Mouse (Mus musculus) induced T-regulatory cell, adult 2 months (primary cell): ENCODE data around the gene 1500009C09Rik.
A peak's percentile ranks its signal among the peaks of the same experiment; 100 is the strongest.

Experiments
- DNase-seq: peaks from one replicate; pipeline ENCODE4 v3.0.0-alpha.2; 2012; ENCODE audit warnings: low read depth

Gene 1500009C09Rik

DNA sequence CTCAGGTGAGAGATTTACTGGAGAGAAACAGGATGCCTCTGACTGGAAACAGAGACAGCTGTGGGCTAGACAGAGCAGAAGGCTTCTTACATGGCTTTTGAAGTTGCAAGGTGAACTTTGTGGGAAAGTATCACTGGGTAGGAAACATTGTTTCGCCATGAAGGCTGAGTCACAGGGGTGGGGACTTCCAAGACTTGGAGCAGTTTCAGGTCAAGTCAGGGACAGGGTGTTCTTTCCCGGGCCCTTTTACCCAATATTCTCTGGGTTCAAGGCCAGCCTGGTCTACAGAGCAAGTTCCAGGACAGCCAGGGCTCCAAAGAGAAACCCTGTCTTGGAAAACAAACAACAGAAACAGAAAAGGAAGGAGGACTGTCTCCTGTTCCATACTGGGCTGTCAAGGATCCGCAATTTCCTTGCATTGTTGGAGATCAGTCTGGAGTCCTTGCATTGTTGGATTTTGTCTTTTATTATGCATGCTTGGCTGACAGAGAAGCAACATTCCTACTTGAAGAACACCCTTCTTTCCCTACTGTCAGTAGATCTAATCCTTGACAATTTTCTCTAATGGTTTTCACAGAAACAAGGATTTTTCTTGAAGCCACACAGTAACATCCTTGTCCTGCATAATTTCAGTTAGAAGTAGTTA, 4.9 kb upstream of the 1500009C09Rik start:
- DNase-seq = no peak

DNA sequence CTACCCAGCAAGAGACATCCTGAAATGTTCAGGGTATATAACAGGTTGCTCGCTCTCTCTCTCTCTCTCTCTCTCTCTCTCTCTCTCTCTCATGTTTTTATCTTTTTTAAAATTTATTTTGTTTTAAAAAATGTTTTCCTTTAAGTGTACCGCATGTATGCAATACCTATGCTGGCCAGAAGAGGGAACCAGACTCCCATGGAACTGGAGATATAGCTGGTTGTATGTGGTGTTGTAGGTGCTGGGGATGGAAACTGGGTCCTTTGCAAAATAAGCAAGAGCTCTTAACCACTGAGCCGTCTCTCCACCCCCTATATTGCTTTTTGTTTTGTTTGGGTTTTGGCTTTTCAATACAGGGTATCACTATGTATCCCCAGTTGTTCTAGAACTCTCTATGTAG, 618 bp upstream of the 1500009C09Rik start:
- DNase-seq = peak; percentile 51

DNA sequence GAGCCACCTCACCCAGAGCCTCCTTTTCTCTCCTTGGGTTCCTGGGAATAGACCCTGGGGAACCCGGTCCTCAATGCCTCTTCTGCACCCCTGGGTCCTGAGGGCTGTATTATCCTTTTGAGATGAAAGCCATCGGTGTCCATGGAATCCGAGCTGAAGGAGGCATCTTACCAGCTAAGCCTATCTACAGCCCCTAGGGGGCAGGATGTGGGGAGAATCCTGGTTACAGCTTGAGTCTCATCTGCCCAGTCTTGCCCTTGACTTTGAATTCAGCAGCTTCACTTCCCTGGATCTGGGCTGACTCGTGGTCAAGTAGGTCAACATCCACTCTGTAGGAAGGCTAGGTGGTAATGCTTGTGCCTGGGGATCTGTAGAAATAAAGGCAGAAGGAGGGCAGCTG, 3.1 kb downstream of the 1500009C09Rik start:
- no peak for DNase-seq

DNA sequence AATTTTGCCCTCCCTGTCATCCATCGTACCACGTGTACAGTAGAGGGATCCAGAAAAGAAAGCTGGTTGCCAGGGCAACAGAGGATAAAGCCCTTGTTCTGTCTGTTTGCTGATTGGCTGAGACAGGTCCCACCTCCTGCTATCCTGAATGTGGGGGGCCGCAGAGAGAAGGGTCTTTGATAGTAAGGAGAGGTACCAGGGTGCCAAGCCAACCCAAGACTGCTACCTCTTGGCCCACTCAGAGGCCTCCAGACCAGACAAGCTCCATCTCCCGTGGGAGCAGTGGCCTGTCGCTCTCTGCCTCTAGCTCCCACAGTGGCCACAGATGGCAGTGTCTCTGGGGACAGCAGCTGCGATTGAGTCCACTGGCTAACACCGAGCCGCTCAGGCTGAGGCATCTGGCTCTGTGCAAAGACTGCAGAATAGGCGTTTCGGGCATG, 3.8 kb downstream of the 1500009C09Rik start:
- DNase-seq = no peak

DNA sequence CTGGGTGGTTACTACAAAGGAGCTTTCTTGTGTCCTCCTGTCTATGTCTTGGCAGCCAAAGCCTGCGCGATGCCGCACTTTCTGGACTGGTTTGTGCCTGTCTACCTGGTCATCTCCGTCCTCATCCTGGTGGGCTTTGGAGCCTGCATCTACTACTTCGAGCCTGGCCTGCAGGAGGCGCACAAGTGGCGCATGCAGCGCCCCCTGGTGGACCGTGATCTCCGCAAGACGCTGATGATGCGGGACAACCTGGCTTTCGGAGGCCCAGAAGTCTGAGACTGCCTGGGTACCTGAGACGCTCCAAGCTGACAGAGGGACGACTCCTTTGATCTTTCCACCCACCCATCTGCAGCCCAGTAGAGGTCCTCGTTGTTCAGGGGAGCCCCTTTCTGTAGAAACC, 7.3 kb downstream of the 1500009C09Rik start:
- peak; percentile 82 for DNase-seq

DNA sequence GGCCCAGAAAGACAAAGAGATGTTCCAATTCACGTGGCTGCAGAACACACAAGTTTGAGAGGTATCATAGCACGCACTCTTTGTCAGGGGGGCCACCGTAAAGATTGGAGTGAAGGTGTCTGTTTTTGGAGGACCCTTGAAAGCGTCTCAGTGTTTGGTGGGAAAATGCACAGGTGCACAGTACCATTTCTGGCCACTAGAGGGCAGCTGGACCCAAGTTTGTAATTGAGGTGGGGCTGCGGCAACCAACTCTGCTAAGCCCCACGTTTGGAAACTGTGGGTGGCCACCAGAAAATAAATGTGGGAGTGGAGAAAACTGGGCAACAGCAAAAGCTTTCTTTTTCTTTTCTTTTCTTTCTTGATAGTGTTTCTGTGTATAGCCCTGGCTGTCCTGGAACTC, 14.2 kb downstream of the 1500009C09Rik start:
- peak; percentile 81 for DNase-seq

DNA sequence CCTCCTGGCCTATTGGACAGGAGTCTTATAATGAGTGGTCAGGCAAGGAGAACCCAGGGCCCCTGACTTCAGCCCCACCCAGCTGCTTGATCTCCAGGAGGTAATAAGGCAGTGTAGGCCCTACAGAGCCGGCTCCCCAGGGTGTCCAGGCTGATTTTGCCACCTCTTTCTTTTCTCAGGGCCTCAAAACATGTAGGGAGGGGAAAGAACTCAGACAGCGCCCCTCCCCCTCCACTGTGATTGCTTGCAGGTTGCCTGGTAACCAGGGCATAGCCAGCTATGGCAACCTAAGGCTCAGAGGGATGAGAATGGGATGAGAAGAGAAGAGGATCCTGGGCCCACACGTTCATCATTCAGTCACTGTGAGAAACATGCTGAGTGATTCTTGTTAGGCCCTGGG, 16.0 kb downstream of the 1500009C09Rik start:
- DNase-seq = no peak

DNA sequence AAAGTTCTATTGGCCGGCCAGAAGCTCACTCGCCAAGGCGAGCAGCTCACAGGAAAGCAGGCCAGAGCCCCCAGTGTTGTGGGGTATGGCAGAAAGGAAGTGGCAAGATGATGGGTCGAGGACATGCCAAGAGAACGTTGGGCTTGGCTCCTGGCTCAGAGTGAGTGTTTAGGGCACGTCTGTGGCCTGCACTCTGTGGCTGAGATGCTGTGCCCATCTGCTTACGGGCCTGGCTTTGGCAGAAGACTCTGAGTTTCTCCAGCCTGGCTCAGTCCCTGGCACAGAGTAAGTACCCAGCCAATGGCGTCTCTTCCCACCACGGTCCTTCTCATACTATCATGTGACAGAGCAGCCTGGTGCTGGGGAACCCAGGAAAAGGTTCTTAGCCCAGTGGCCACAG, 16.6 kb downstream of the 1500009C09Rik start:
- DNase-seq = no peak

DNA sequence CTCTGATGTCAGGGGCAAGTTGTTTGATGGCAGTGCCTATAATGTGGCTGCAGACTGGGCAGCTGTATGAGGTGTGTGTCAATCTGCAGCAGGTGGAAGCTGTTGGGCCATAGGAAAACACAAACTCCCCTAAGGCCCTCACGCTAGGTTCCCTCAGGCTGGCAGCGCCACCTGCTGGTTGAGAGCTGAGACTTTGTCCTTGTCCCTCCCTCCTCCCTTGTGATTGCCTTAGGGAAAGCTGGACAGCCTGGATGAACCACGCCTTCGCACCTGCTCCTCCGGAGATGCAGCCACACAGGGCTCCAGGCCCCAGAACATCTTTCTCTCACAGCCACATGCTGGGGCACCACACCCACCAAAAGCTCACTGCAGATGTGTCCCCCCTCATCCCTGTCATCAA, 19.0 kb downstream of the 1500009C09Rik start:
- DNase-seq = peak; percentile 74

DNA sequence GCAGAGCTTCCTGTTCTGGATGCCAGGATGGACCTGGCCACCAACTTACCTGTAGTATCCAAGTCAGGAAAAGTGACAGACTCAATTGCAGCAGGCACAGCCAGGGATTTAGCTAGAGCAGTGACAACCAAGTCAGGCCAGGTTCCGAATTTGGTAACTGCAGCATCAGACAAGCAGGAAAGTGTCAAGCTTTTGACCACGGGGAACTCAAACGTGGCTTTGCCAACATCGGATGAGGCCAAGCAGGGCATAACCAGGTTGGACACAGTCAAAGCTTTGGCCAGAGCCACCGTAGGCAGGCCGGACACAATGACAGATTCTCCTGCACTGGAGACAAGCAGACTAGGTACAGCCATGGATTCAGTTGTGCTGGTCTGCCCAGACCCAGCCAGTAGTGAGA, 20.1 kb downstream of the 1500009C09Rik start:
- DNase-seq = no peak

DNA sequence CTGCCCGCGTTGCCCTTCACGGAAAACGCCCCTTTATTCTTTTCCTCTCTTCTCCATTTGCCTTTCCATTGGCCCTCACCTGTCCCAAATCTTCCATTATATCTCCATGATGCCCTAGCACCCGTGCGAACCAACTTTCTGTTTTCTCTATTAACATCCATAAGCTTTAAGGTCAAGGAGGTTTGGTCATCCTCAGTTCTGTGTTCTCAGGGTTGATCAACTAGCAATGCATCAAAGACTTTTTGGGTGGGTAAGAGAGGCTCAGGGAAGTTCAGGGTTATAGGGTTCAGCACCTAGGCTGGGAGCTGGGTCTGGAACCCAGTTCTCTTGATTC, 22.4 kb downstream of the 1500009C09Rik start, which contains the start of gene Sept3:
TSS of gene Sept3 (plus strand) at position 301 of the 334 bp plus-strand sequence.
- no peak for DNase-seq

DNA sequence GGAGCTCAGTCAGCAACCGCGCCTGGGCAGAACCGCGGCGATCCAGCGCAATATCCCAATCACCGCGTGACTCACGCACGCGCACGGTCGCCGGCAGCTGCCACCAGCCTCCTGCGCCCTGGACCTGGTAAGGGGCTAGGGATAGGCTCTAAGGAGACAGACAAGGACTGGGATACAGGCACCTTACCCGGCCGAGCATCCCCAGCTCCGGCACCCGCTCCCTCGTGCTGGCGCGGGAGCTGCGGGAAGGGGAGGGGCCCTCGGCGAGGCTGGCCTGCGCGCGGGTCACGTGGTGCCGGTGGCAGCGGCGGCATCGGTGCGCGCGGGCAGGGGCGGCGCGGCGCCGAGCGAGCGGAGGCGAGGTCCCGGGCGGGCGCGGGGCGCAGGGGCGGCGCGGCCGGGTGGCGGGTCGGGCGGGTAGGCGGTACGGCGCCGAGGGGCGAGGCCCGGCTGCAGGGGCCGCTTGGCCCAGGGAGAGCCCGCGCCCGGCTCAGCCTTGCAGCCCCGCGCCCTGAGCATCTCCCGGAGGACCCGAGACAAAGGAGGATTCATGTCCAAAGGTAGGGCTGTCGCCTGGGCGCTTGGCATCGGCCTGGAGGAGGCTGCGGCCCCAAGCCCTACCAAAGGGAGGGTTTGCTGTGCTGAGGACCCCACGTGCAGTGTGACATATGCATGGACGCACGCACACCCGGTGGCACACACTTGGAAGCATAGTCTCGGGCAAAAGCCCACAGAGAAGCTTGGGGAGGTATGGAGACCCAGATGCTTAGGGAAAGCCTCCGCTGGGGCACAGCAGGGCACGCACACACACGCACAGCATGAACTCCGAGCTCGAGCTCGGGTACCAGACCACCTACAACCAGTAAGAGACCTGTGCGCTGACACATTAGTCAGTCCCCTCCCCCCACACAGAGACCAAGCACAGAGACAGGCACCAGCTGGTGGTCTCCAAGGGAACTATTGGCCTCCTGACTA, 23.0 kb downstream of the 1500009C09Rik start:
- peak; percentile 35 for DNase-seq

DNA sequence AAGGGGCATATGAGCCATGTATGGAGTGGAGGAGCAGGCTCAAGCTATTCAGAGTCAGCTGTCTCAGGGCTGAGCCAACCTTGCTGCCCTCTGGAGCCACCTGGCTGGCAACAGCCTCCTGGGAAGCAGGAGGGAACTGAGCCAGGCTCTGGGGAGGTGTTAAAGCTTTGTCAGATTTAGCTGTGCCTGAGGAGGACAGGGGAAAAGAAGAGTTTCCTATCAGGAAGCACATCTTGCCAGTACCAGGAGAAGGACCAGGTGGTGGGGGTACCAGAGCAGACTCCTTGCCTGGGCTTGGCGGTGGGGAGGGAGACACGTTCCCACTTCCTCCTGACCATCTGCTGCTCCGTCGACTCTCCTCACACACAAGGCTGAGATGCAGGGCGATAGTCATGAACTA, 25.4 kb downstream of the 1500009C09Rik start:
- DNase-seq = no peak

DNA sequence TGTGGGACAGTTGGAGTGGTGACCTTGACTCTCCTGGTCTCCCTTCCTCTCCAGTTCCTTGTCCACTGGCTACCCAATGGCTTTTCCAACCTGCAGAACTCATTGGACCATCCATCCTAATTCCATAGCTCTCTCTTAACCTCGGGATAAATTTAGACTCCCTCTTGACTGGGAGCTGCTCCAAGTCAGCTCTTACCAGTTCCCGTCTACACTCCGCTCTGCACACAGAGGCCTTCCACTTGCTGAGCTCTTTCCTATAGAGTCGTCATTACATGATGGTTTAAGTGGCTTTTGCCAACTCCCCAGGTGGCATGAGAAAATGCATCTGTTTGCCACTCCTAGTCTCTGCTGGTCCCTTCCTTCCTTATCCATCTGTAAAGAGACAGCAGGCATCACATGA, 28.4 kb downstream of the 1500009C09Rik start:
- DNase-seq = no peak

DNA sequence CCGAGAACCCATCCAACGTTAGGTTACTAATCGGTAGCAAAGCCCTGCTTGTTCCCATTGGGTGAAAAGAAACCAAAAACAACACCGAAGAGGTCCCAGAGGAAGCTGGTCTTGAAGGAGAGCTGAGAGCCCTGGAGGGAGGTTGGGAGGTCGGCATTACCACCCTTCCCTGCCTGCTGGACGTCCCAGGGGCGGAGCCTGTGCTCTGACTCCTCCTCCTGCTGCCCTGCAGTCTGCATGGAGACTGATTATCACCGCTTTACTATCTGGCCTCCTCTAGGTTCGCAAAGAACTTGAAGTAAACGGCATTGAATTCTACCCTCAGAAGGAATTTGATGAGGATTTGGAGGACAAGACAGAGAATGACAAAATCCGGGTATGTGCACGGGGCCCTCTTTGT, 34.0 kb downstream of the 1500009C09Rik start:
- DNase-seq = no peak

DNA sequence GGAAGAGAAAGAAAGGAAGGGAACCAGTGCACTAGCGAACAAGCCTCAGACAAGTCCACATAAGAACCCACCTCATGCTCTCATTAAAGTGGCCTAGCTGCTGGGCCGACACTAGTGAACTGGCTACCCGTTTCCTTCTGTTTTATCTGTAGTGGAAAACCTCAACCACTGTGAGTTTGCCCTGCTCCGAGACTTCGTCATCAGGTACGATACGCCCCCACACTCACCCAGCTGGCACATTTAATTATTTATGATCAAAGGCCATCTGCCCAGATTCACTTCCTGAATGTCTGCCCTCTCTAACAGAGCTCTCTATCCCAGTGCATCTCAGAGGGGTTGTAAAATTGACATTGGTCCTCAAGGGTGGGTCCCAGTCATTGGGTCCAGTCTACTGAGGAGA, 38.1 kb downstream of the 1500009C09Rik start:
- no peak for DNase-seq

DNA sequence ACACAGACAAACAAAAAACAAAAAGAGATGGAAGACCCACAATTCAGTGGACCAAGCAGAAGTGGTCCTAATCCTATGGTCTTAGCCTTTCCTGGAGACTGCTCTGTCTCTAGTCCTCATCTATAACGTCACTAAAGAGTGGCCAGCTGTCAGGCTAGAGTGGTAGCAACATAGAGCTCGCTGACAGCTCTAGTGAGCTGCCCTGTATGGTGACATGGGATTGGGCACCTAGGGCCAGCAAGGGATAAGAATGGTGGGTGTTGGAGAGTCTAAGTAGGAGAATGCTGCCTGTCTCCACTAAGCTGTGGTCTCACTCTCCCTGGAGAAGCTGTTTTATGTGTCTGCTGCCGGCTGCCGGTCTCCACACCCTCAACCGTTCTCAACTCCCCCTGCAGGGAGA, 40.7 kb downstream of the 1500009C09Rik start:
- DNase-seq = no peak

DNA sequence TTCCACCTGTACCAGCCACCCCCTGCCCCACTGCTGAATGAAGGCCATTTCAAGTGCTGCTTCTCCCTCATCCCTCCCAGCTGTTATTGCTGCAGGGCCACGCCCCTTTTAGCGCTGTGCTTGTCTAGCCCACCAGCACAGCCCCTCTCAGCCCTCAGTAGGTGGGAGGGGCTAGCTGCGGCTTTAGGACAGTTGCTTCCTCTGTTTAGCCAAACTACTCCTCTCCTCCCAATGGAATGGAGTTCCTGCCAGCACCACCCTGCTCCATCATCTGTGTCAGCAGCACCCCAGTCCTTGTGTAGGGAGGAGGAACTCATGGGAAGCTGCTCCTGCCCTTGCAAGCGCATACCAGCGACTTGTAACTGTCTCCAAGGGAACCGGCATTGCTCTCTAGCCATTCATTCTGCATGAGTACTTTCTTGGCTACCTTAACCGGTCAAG, 41.1 kb downstream of the 1500009C09Rik start:
- DNase-seq = no peak

DNA sequence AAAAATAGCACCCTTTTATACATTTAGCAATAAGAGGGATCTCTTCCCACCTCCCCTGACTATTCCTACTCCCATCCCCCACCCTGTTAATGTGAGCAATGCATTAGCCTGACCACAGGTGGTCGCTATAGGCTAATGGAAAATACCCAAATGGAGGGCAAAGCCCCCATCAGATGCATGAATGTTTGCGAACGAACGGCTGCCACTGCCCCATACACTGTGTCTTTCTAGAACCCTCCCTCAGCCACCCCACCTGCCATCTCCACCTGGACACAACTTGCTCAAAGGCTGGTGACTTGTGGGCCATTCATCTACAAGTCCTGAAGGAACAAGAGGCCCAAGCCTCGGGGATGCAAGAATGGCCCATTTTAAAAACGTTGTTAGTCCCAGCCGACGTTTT, 41.9 kb downstream of the 1500009C09Rik start:
- DNase-seq = no peak

DNA sequence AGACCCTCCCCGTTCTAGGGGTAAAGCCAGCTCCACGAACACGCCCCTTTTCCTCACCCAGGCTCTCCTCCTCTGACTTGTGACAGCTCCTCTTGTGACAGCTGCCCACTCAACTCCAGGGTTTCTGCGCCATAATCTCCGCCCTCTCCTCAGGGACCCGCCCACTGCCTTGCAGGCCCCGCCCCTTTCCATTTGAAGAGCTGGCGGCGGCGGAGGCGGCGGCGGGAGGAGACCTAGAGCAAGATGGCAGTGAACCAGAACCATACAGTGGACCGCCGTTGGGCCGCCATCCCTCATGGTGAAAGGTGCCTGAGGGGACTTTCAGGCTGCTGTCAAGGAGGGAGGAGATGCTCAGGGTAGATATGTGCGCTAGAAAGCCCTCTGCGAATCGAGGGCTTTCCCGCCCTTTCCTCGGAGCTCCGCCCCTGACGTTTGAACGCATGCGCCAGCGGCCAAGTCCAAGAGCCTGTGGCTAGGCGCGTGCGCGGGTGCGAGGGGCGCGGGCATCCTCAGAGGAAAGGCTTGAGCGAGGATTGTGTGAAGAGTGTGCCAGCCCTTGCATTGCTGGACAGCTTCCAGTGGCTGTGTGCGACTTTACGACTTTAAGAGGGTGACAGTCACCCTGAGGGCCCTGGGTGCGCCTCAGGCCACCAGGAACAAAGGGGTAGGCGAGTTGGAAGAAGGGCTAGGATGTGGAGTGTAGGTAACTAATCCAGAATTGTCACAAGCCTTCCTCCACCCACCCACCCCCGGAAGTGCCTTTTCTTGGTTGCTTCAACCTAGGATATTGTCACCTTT, 46.8 kb downstream of the 1500009C09Rik start, which contains the start of gene Wbp2nl:
TSS of gene Wbp2nl (plus strand) at position 191 of the 798 bp plus-strand sequence.
- no peak for DNase-seq

DNA sequence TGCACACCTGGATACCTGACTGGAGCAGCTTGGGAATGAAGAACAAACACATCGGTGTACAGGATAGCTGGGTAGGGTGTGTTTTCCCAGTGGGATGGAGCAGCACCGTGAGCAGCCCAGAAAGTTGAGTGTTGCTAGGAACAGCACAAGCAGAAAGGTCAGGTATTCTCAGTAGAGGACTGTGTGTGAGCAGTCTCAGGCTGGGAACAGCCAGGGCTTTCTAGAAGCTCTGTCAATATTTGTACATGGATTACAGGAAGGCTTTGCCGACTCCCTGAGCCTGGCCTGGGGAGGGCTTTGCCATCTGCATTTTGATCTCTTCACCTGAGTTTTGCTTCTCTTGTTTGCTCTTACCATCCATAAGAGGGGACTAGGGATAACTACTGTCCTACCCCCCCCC, 54.9 kb downstream of the 1500009C09Rik start:
- no peak for DNase-seq

DNA sequence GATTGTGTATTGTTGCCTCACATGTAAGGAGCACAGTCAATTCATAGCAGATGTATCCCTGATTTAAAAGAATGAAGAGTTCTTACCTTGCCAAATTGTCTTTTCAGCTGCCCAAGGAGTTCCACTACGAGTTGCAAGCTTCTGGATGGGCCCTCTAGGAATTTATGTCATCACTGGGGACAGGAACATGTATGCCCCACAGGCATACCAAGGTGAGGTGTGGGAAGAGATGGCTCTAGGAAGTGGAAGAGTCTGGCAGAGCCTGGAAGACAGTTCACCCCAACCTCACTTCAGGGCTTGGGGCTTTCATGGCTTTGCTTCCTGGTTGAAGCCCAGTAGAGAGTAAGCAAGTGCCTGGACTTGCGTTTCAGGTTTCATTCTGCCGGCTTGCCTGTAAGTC, 56.2 kb downstream of the 1500009C09Rik start:
- DNase-seq = no peak
